Mouse (Mus musculus): ENCODE measurements at regions not wholly inside any gene's neighbourhood (a gene's known extent, or its start where the extent isn't known, plus 50 kb on each side); places are given as distances from the start of the nearest gene placed in this dataset.

- no peaks in the 10 kb centered on the region for H3K36me3 ChIP-seq (ENCODE audit: insufficient read depth, low read length)
- no peak overlapping the region for H3K4me3 ChIP-seq (ENCODE audit: low read length)
- H3K9ac ChIP-seq (replicated peaks; ENCODE audit: low read length) = no peak overlapping the region
- no peak overlapping the region for H3K27ac ChIP-seq
- TF ChIP-seq CTCF (IDR thresholded peaks at IDR 0.05; ENCODE audit: low read depth) = no peak
- H3K9me3 ChIP-seq (ENCODE audit: low read length) = no peaks in the 10 kb centered on the region
- H3K27me3 ChIP-seq (ENCODE audit: insufficient read depth, low read length) = no peaks in the 10 kb centered on the region
- peak overlapping the region; percentile 21; the same call in 1 of the 2 replicates for H3K4me2 ChIP-seq (ENCODE audit: low read depth, low read length)
- 16% methylated on average over 8 of the region's 8 CpGs for WGBS
- H3K4me1 ChIP-seq (ENCODE audit: insufficient read depth, low read length) = peaks cover 10% of the 10 kb centered on the region
- DNase-seq (ENCODE audit: low spot score) (peak; percentile 39), ATAC-seq (peak; percentile 12; the same call in 1 of the 2 replicates)
Observed at GRCm38 (mm10) chr15:86919704-86920103, 624.4 kb upstream of the Fam19a5 start.

DNA sequence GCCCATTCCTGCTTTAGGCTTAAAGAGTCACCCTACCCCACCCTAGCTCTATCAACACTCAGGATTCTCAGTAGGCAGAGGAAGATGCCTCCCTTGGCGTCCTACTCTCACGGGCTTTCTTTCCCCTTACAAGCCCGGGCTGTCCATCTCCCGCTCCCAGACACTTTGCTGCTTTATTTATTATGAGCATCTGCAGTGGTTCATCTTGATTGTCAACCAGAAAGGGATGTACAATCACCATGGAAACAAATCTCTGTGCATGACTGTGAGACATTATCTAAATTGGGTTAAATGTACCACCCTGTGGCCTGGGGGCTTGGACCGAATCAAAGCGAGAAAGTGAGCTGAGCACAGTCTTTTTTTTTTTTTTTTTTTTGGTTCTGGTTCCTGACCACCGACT is 623.9 kb upstream of the Fam19a5 start:
- TF ChIP-seq CTCF (IDR thresholded peaks at IDR 0.05; ENCODE audit: low read depth) = no peak
- H3K9ac ChIP-seq (replicated peaks; ENCODE audit: low read length) = no peak overlapping the region
- peak; percentile 47 for DNase-seq (ENCODE audit: low spot score)
- 13% methylated on average over 7 of the region's 7 CpGs for WGBS
- no peak overlapping the region for H3K4me3 ChIP-seq (ENCODE audit: low read length)
- ATAC-seq = no peak
- H3K27me3 ChIP-seq (ENCODE audit: insufficient read depth, low read length) = no peaks in the 10 kb centered on the region
- no peaks in the 10 kb centered on the region for H3K9me3 ChIP-seq (ENCODE audit: low read length)
- peaks cover 14% of the 10 kb centered on the region for H3K4me1 ChIP-seq (ENCODE audit: insufficient read depth, low read length)
- H3K27ac ChIP-seq = no peak overlapping the region
- H3K4me2 ChIP-seq (ENCODE audit: low read depth, low read length) = no peak overlapping the region
- no peaks in the 10 kb centered on the region for H3K36me3 ChIP-seq (ENCODE audit: insufficient read depth, low read length)

DNA sequence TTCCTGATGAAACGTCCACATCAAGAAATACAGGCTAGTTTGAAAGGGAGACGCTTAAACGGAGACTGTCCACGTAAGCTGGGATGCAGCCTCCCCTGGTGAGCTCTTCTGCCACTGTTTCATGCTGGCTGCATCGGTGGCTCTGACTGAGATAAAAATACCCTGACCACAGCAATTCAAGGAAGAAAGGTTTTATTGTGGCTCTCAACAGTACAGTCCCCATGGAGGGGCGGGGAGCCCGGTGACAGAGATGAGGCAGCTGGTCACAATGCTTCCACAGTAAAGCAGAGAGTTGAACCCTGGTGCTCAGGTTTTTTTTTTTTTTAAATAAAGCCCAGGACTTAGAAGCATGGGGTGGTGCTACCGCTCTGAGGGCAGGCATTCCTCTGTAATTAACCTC is 622.7 kb upstream of the Fam19a5 start:
- WGBS = 7% methylated on average over 8 of the region's 8 CpGs
- DNase-seq (ENCODE audit: low spot score) = peak; percentile 8

DNA sequence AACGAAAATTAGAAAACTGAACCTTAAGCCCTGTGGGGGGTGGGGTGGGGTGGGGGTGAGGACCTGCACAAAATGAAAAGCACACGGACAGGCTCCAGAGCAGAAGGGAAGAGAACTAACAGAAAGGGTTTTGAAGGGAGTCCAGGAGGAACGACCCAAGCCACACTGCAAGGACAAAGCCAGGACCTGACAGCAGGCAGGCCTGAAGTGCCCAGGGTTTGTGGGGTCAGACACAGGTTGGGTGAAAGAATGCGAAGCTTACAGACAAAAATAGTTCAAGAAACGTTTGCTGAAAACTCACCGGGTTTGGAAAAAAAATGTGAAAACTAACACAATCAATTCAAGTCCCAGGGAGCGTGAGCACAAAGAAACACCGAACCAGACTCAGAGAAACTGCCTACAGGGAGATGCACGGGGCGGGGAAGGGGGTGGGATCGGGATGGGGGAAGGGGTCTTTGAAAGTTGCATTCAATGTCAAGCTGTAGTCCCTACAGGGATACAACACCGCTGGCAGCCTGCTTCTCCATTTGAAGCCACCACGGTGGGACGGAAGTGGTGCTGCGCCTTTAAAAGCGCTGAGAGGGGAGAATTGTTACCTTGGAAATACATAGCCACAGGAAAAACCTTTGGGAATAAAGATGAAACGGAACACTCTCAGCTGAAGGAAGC is 618.9 kb upstream of the Fam19a5 start:
- no peaks in the 10 kb centered on the region for H3K27me3 ChIP-seq (ENCODE audit: insufficient read depth, low read length)
- peak; percentile 33 for DNase-seq (ENCODE audit: low spot score)
- H3K4me3 ChIP-seq (ENCODE audit: low read length) = no peak overlapping the region
- ATAC-seq = no peak
- H3K4me1 ChIP-seq (ENCODE audit: insufficient read depth, low read length) = peaks cover 12% of the 10 kb centered on the region; the same call in 1 of the 2 replicates
- H3K4me2 ChIP-seq (ENCODE audit: low read depth, low read length) = peak overlapping the region; percentile 36
- no peaks in the 10 kb centered on the region for H3K36me3 ChIP-seq (ENCODE audit: insufficient read depth, low read length)
- H3K27ac ChIP-seq = no peak overlapping the region
- no peak for TF ChIP-seq CTCF (IDR thresholded peaks at IDR 0.05; ENCODE audit: low read depth)
- 10% methylated on average over 17 of the region's 17 CpGs for WGBS
- no peaks in the 10 kb centered on the region for H3K9me3 ChIP-seq (ENCODE audit: low read length)
- H3K9ac ChIP-seq (replicated peaks; ENCODE audit: low read length) = no peak overlapping the region

More for the DNA sequence above, 622.7 kb upstream of the Fam19a5 start:
- H3K4me1 ChIP-seq (ENCODE audit: insufficient read depth, low read length) = peaks cover 20% of the 10 kb centered on the region
- no peak overlapping the region for H3K27ac ChIP-seq
- H3K4me2 ChIP-seq (ENCODE audit: low read depth, low read length) = 0 out of 2 replicates have a peak overlapping the region, but pooled peaks have one; percentile 8
- TF ChIP-seq CTCF (IDR thresholded peaks at IDR 0.05; ENCODE audit: low read depth) = no peak
- ATAC-seq = no peak
- no peaks in the 10 kb centered on the region for H3K27me3 ChIP-seq (ENCODE audit: insufficient read depth, low read length)
- H3K9me3 ChIP-seq (ENCODE audit: low read length) = no peaks in the 10 kb centered on the region
- H3K36me3 ChIP-seq (ENCODE audit: insufficient read depth, low read length) = no peaks in the 10 kb centered on the region
- H3K4me3 ChIP-seq (ENCODE audit: low read length) = no peak overlapping the region
- no peak overlapping the region for H3K9ac ChIP-seq (replicated peaks; ENCODE audit: low read length)

- no peaks in the 10 kb centered on the region for H3K9me3 ChIP-seq (ENCODE audit: low read length)
- no peak overlapping the region for H3K4me3 ChIP-seq (ENCODE audit: low read length)
- WGBS = 49% methylated on average over 15 of the region's 15 CpGs
- H3K9ac ChIP-seq (replicated peaks; ENCODE audit: low read length) = no peak overlapping the region
- 0 out of 2 replicates have a peak, but pooled peaks cover 4% of the 10 kb centered on the region for H3K4me1 ChIP-seq (ENCODE audit: insufficient read depth, low read length)
- H3K27me3 ChIP-seq (ENCODE audit: insufficient read depth, low read length) = no peaks in the 10 kb centered on the region
- TF ChIP-seq CTCF (IDR thresholded peaks at IDR 0.05; ENCODE audit: low read depth) = no peak
- H3K4me2 ChIP-seq (ENCODE audit: low read depth, low read length) = no peak overlapping the region
- DNase-seq (ENCODE audit: low spot score) (peak; percentile 31), ATAC-seq (no peak)
- H3K27ac ChIP-seq = no peak overlapping the region
- H3K36me3 ChIP-seq (ENCODE audit: insufficient read depth, low read length) = no peaks in the 10 kb centered on the region
Observed at GRCm38 (mm10) chr15:86932345-86933075, 611.6 kb upstream of the Fam19a5 start.

DNA sequence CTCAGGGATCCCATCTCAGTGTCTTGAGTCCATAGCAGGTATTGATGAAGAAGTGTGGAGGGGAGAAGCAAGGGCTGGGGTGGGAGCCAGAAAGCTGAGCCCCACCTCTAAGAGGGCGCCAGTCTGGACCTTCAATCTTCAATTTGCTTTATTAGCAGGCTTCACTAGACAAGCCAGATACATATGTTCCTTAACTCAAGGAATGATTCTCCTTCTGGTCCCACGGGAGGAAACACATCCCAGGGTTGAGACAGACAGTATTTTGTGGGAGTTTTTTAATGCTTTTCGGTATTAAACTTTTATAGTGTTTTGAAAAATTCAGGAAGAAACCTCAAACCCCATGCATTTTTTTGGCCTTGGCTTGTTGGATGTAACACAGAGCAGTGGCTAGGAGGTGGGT is 606.7 kb upstream of the Fam19a5 start:
- DNase-seq (ENCODE audit: low spot score) (no peak), ATAC-seq (no peak)
- H3K9ac ChIP-seq (replicated peaks; ENCODE audit: low read length) = no peak overlapping the region
- no peaks in the 10 kb centered on the region for H3K9me3 ChIP-seq (ENCODE audit: low read length)
- no peak for TF ChIP-seq CTCF (IDR thresholded peaks at IDR 0.05; ENCODE audit: low read depth)
- no peak overlapping the region for H3K4me3 ChIP-seq (ENCODE audit: low read length)
- 85% methylated on average over 3 of the region's 3 CpGs for WGBS
- H3K36me3 ChIP-seq (ENCODE audit: insufficient read depth, low read length) = no peaks in the 10 kb centered on the region
- H3K27me3 ChIP-seq (ENCODE audit: insufficient read depth, low read length) = no peaks in the 10 kb centered on the region
- H3K4me1 ChIP-seq (ENCODE audit: insufficient read depth, low read length) = no peaks in the 10 kb centered on the region
- no peak overlapping the region for H3K4me2 ChIP-seq (ENCODE audit: low read depth, low read length)
- no peak overlapping the region for H3K27ac ChIP-seq

DNA sequence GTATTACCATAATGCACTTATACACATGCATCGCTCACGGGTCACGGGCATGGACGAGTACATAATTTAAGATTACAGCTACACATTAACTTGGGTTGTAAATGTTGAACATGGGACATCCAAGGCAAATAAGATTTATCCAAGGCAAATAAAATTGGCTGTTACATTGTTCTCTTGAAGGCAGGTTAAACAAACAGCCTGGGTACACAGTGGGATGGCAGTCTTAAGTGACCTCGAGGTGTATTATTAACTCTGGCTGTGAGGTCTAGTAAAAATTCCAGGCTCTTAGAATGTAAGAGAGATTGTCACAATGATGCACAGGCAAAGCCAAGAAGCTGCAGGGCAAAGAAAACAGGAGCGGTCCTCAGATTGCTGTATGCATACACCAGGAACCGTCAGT is 599.6 kb upstream of the Fam19a5 start:
- H3K4me2 ChIP-seq (ENCODE audit: low read depth, low read length) = no peak overlapping the region
- no peaks in the 10 kb centered on the region for H3K9me3 ChIP-seq (ENCODE audit: low read length)
- no peak overlapping the region for H3K9ac ChIP-seq (replicated peaks; ENCODE audit: low read length)
- H3K36me3 ChIP-seq (ENCODE audit: insufficient read depth, low read length) = no peaks in the 10 kb centered on the region
- no peak overlapping the region for H3K27ac ChIP-seq
- no peak overlapping the region for H3K4me3 ChIP-seq (ENCODE audit: low read length)
- 87% methylated on average over 7 of the region's 7 CpGs for WGBS
- no peak for DNase-seq (ENCODE audit: low spot score)
- ATAC-seq = no peak
- no peaks in the 10 kb centered on the region for H3K4me1 ChIP-seq (ENCODE audit: insufficient read depth, low read length)
- no peaks in the 10 kb centered on the region for H3K27me3 ChIP-seq (ENCODE audit: insufficient read depth, low read length)
- no peak for TF ChIP-seq CTCF (IDR thresholded peaks at IDR 0.05; ENCODE audit: low read depth)
